Mouse (Mus musculus) gastrocnemius, adult 8-10 months (tissue): ENCODE data around the gene Rslcan18. TPM values are rescaled to one million over a fixed set of nuclear protein-coding genes. Genes with fewer than 3 reads are reported as not detected.
"Not testable (repeated sequence)": the region's sequence is repeated elsewhere in the genome, so short reads cannot be mapped to it uniquely, and the experiment has no call there.

Experiments
- DNase-seq, 2 experiments: peaks; one replicate each; pipeline ENCODE4 v3.0.0; 2022; ENCODE audit warnings: low spot score in 2 of 2
- total RNA-seq, 4 experiments: library from RNA; stranded (reverse); gene quantifications; 2 replicates each; pipeline ENCODE4 v1.2.4; 2022

Rslcan18 gene
- total RNA-seq, result under 1 TPM; 0.40 to 0.68 (median 0.53) TPM

DNA sequence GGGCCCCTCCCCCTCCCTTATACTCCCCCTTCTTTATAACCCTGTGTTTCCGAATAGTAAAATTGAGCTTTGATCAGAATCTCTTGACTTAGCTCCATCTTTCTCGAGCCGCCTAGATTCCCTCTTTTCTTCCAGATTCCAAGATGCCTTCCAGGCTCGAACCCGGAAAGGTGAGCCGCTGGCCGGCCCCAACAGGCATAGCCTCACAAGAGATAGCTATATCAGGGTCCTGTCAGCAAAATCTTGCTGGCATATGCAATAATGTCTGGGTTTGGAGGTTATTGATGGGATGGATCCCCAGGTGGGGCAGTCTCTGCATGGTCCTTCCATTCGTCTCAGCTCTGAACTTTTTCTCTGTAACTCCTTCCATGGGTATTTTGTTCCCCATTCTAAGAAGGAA, at the start of gene Rslcan18:
TSS of gene Rslcan18 (minus strand) at position 101 of the 400 bp plus-strand sequence.
- not testable (repeated sequence) for DNase-seq

GRCm38 (mm10) chr13:67128038-67128721, 12.1 kb upstream of the Rslcan18 start:
- peak; percentile 60 to 63 for DNase-seq

- not testable (repeated sequence) for DNase-seq
Observed at GRCm38 (mm10) chr13:67127507-67127906, 11.4 kb upstream of the Rslcan18 start.

DNA sequence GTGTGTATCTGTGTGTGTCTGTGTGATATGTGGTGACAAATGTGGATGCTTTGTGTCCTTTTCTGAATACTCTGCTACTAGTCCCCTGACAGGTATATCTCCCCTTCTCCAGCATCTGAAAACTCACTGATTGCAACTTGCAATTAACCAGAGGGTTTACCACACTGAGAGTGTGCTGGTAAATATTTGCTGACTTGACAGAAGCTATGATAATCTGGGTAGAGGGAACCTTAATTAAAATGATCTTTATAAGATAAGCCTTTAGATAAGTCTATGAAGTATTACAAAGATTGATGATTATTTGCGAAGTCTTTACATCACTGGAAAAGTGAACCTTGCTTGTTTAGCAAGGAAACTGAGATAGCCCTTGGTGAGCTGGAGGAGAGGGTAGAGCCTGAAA, 8.4 kb upstream of the Rslcan18 start:
- DNase-seq, result no peak

DNA sequence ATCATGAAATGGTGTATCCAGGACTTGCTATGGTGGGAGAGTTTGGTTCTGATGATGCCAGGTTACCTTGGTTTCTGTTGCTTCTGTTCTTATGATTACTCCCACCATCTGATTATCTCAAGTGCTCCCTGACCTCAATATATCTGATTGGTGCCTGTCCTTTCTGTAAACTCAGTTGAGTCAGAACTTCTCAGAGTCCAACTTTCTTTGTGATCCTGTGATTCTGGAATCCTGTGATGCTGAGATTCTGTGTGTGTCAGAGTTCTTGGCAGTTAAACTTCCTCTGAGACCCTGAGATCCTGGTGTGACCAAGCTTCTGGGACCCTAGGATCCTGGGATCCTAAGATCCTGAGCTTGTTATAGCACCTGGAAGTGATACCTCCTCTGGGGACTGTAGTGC, 5.3 kb upstream of the Rslcan18 start, which contains the start of gene Zfp759:
TSS of gene Zfp759 (plus strand) at position 301 of the 400 bp plus-strand sequence.
- DNase-seq, result not testable (repeated sequence)

- DNase-seq, result no peak
Observed at GRCm38 (mm10) chr13:67113287-67113686, 2.8 kb downstream of the Rslcan18 start.

DNA sequence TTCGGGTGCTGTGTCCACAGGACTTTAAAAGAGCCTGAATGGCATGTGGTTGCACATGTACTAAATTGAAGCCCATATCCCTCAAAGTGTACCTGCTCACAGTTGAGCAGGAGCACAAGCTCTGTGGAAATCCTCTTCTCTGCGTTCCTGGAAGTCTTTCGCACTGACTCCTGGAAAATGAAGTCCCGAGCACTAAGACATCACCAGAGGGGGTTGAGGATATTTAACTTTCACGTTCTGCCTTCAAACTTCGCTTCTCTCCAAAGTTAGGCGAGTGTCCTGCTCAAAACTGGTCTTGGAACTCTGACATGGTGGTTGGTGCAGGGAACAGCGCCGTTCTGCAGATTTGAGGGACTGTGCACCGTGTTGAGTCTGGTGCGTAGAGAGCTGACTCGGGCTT, 4.0 kb downstream of the Rslcan18 start:
- DNase-seq, result no peak

- peak in 1 of 2 experiments; percentile 9 for DNase-seq
Observed at GRCm38 (mm10) chr13:67108821-67109206, 7.2 kb downstream of the Rslcan18 start.

DNA sequence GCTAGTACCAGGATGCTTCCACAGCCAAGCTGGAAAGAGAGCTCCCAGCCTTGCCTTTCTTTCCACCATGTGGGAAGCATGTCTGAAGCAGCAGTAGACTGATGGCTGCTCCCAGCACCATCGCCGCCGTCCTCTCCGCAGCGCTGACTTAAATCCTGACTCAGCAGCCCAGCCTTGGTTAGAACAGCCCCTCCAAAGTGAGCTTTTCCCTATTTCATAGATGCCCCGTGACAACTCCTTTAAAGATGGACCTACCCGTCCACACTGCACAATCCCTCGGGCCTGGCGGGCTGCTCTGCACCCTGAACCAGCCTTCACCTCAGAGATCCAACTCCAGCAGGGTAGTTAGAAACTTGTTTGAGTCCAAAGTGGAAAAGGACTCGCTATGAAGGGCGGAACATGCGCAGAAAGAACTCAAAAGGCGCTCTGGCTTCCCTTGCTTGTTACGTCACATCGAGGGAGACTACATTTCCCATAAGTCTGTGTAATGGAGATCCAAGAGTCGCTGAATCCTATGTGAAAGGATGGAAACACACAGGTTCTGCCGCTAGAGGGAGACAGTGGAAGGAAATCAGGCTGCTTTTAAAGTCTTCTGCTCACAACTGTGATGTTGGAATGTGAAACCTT, 7.8 kb downstream of the Rslcan18 start, which contains the start of gene Gm28557:
TSS of gene Gm28557 (minus strand) at position 411 of the 627 bp plus-strand sequence.
- peak; percentile 85 to 86 for DNase-seq

GRCm38 (mm10) chr13:67107681-67108080, 8.4 kb downstream of the Rslcan18 start:
- no peak for DNase-seq

GRCm38 (mm10) chr13:67097876-67098275, 18.2 kb downstream of the Rslcan18 start, which contains the start of gene Zfp708:
TSS of gene Zfp708 (minus strand) at chr13:67097976.
- DNase-seq, result no peak

- no peak for DNase-seq
Observed at GRCm38 (mm10) chr13:67090154-67090553, 25.9 kb downstream of the Rslcan18 start.

- DNase-seq, result no peak
Observed at GRCm38 (mm10) chr13:67081946-67082345, 34.1 kb downstream of the Rslcan18 start.

GRCm38 (mm10) chr13:67081142-67081713, 34.8 kb downstream of the Rslcan18 start:
- peak; percentile 69 to 78 for DNase-seq

- DNase-seq, result no peak
Observed at GRCm38 (mm10) chr13:67077244-67077643, 38.8 kb downstream of the Rslcan18 start.

DNA sequence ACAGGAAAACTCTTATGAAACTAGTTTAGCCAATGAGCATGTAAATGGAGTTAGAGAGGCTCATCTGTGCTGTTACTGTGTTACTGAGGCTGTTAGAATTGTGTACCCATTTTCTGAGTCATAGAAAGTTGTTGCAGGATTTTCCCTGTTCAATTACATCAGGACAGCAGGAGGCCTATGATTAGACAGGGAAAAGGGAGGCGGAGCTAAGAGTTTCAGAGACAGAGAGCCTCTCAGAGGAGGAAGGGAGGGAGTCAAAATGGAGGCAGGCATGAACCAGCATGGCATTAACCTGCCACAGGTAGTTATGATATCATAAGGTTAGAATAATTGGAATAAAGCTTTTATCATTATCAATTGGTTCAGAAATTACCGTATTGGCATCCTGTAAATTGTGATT, 43.3 kb downstream of the Rslcan18 start:
- no peak for DNase-seq

DNA sequence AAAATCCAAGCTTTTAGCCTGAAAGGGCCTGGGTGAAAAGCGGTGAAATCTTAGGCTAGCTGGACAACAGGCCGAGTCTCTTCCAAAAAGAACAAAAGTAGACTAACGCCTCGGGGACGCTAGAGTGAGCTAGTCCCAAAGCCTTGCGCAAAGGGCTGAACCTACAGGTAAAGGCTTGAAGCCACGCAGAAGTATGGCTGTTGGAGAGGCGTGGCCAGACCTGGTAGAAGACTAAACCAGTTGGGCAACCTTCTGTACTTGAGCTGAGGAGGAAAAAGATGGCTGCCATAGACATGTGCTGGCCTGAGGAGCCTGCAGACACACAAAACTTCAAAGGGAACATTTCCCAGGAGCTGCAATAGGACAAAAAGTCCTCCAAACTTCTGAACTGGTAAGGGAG, 50.7 kb downstream of the Rslcan18 start:
- no peak for DNase-seq

DNA sequence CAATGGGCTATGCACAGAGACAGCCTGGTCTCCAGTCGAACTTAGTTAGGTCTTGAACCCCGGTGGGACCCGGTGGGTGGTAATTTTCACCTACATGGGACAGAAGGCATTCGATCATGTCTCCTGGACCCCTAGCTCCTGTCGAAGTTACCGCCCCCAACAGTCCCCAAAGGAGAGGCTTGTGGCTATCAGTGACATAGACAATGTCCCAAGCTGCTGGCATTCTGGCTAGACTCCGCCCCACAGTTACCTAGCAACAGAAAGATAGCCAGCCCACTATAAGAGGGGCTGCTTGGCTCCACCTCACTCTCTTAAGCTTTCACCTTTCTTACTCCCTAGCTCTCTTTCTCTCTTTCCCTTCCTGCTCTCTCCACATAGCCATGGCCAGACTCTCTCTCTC, 53.6 kb downstream of the Rslcan18 start:
- no peak for DNase-seq

DNA sequence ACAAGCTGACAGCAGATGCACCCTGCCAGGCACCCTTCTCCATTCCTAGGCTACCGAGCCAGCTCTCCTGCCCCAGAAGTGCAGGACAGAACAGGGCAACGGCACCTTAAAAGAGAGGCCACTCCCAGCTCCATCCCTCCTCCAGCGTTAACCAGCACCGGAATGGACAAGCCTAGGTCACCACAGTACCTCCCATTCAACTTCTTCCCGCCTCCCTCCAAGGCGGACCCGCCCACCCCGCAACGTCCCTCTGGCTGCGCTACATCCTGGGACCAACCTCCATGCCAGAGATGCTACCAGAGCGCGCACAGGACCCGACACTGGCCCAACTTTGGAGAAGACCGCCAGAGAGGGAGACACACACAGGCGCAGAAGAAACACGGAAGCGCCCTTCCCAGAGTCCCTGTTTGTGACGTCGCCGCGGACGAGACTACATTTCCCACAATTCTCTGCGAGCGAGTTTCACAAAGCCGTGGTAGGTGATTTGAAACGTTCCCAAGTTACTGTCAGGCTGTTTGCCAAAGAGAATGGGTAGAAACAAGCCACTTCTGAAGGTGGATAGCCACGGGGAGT, 55.2 kb downstream of the Rslcan18 start, which contains the start of gene Zfp712:
TSS of gene Zfp712 (minus strand) at position 385 of the 573 bp plus-strand sequence.
- DNase-seq, result peak; percentile 86 to 87

DNA sequence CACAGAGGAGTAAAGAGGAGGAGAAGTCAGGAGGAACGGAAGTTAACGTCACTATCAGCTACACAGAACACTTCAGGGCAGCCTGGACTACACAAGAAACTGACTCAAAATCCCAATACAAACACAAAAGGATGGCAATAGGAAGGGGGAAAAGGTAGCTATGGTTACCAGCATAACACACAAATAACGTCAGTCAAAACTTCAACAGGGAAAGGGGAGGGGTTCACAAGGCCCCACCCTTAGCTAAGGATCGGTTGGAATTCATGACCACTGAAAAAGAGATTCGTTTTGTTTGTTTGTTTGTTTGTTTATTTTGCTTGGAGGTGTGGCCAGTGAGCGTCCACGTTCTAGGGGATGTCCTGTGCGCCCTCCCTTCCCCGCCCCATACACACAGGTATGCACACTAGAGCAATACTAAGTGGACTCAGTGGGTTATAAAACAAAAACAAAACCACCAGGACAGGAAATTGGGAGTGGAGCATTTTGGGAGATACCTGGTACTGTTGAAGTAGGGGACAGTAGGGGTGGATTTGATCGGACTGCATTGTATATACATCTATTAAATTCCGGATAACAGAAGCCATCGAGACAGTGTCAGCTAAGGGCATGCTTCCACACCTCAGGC, 55.8 kb downstream of the Rslcan18 start:
- DNase-seq, result no peak
